Mouse (Mus musculus): ENCODE data around the gene Dcp1a. TPM values are rescaled to one million over a fixed set of nuclear protein-coding genes. Genes with fewer than 3 reads are reported as not detected.
"Not testable (repeated sequence)": the region's sequence is repeated elsewhere in the genome, so short reads cannot be mapped to it uniquely, and the experiment has no call there.

Dcp1a gene
- polyA plus RNA-seq, 1 experiment from 2014 or later: 31.8 TPM

DNA sequence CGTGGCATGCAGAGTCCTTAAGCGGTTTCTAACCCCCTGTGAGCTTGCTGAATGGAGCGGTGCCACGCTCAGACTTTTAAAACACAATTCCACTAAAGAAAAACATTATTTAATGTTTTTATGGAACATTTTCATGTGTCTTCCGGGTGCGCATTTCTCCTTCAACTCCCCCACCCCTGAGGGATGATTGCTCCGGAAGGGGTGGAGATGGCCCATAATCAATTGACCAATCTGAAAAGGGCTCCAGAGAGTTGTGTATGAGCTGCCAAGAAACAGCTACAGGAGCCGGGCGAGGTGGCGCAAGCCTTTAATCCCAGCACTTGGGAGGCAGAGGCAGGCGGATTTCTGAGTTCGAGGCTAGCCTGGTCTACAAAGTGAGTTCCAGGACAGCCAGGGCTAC lies 50.1 kb downstream of the Dcp1a start:
- no peak overlapping the region for H3K4me3 ChIP-seq
- no peaks in the 10 kb centered on the region for H3K9me3 ChIP-seq (replicated peaks)
- no peaks in the 10 kb centered on the region for H3K27me3 ChIP-seq (ENCODE audit: low read depth, poor library complexity, severe bottlenecking)
- H3K27ac ChIP-seq (replicated peaks): no peak overlapping the region
- no peak for DNase-seq (ENCODE audit: low spot score)
- 94% methylated on average over 12 of the region's 12 CpGs for WGBS
- H3K36me3 ChIP-seq: peaks cover 48% of the 10 kb centered on the region
- H3K4me1 ChIP-seq: no peaks in the 10 kb centered on the region

DNA sequence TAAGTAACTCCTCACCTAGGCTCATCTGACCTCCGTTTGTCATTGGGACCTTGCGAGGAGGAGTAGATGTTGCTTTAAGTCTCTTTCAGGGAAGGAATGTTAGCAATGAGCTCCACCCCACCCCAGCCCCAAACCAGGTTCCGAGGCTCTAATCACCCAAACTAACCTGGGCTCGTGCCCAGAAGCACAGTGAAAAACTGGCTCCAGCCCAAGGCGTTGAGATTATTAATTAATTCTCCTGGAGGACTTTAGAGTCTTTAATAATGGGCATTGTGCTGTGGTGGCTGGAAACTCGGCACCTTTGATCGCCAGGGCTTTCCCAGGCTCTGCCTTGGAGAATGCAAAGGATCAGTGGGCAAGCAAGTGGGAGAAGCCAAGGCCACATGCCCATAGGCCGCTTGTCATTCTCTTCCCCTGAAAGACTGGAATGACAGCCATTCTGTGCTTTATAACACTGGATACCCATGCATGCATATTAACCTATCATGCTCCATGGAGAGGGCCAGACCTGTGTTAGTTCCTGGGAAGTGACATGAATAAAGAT lies 51.5 kb downstream of the Dcp1a start:
- Histone ChIP-seq H3K4me1 (no peaks in the 10 kb centered on the region), H3K27ac (replicated peaks) (no peak overlapping the region), H3K27me3 (ENCODE audit: low read depth, poor library complexity, severe bottlenecking) (no peaks in the 10 kb centered on the region), H3K36me3 (peaks cover 34% of the 10 kb centered on the region), H3K9me3 (replicated peaks) (no peaks in the 10 kb centered on the region), H3K4me3 (no peak overlapping the region)
- 73% methylated on average over 8 of the region's 8 CpGs for WGBS
- no peak for DNase-seq (ENCODE audit: low spot score)

DNA sequence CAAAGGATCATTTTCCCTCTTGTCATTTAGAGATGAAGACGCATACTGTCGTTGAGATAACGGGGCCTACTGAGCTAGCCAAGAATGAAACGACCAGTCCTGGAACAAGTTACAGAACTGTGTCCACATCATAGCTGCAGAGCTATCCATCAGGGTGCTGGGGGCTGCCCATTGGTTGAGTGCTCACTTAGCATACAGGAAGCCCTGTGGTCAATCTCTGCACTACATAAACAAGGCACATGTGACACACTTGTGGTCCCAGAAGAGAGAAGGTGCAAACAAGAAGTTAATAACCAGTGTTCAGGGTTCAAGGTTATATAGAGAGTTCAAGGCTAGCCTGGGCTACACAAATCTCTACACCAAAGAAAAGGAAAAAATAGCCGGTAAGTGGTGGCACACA lies 52.1 kb downstream of the Dcp1a start:
- Histone ChIP-seq H3K36me3 (peaks cover 28% of the 10 kb centered on the region), H3K4me3 (no peak overlapping the region), H3K9me3 (replicated peaks) (no peaks in the 10 kb centered on the region), H3K27me3 (ENCODE audit: low read depth, poor library complexity, severe bottlenecking) (no peaks in the 10 kb centered on the region), H3K4me1 (no peaks in the 10 kb centered on the region), H3K27ac (replicated peaks) (no peak overlapping the region)
- WGBS: 92% methylated on average over 5 of the region's 5 CpGs
- DNase-seq (ENCODE audit: low spot score): no peak

DNA sequence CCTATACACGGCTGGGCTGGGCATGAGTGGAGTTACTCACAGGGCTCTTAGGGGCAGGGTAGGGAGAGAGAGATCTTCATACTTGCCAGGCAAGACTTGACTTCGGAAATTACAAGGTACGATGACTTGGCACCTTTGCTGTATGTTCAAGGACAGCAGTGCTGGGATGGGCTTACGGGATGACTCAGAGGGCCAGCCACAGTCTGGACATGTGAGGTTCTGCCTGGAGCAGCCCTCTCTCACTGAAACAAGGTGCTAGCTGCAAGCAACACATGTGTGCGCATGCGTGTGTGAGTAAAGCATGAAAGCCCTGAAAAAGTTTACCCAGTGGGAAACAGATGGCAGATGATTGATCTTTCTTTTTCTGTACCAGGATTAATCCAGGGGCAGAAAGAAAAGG lies 52.6 kb downstream of the Dcp1a start:
- Histone ChIP-seq H3K36me3 (peaks cover 23% of the 10 kb centered on the region), H3K27ac (replicated peaks) (no peak overlapping the region), H3K27me3 (ENCODE audit: low read depth, poor library complexity, severe bottlenecking) (no peaks in the 10 kb centered on the region), H3K9me3 (replicated peaks) (no peaks in the 10 kb centered on the region), H3K4me3 (no peak overlapping the region), H3K4me1 (no peaks in the 10 kb centered on the region)
- no peak for DNase-seq (ENCODE audit: low spot score)
- WGBS: 91% methylated on average over 6 of the region's 6 CpGs

DNA sequence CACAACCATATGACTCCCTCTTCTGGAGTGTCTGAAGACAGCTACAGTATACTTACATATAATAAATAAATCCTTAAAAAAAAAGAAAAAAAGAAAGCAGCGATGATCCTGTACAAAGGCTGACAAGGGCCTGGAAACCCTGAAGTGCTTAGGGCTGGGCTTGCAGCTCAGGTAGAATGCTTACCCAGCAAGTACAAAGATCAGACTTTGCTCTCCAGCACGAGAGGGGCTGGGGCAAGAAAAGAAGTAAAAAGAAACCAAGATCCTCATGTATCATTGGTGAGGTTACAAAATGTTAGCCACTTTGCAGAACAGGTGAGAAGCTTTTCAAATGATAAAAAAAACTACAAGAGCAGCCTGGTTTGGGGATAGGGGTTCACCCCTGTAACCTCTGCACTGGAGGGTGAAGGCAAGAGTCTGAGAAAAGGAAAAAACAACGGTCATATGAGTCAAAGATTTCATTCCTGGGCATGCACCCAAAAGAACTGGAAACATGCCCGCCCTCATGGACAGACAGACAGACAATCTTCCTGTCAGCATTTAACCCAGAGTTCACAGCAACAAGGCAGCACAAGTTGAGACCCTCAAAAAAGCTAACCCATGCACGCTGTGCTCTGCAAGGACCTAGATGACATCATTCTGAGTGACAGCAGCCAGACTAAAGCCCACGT lies 54.6 kb downstream of the Dcp1a start:
- 87% methylated on average over 6 of the region's 6 CpGs for WGBS
- Histone ChIP-seq H3K9me3 (replicated peaks) (no peaks in the 10 kb centered on the region), H3K4me1 (0 out of 2 replicates have a peak, but pooled peaks cover 4% of the 10 kb centered on the region), H3K27me3 (ENCODE audit: low read depth, poor library complexity, severe bottlenecking) (no peaks in the 10 kb centered on the region), H3K27ac (replicated peaks) (no peak overlapping the region), H3K36me3 (peaks cover 5% of the 10 kb centered on the region; the same call in 1 of the 2 replicates), H3K4me3 (no peak overlapping the region)
- no peak for DNase-seq (ENCODE audit: low spot score)

DNA sequence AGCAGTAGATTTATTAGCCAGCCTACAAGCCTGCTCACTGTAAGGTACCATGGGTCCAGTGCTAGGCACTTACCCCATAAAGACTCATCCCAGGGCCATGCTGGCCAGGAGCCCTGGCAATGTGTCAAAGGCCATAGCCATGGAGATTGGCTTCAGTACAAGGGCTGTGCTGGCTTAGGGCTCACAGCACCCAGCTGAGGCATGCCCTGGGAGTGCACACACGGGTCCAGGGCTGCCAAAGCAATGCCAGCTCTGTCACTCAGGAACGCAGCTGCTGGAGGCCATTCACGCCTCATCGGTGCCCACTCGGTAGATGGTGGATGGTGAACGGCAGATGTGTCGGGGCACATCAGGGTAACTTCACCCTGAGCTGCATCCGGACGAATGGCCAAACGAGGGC lies 62.2 kb downstream of the Dcp1a start:
- Histone ChIP-seq H3K27me3 (ENCODE audit: low read depth, poor library complexity, severe bottlenecking) (no peaks in the 10 kb centered on the region), H3K36me3 (no peaks in the 10 kb centered on the region), H3K27ac (replicated peaks) (no peak overlapping the region), H3K4me3 (no peak overlapping the region), H3K9me3 (replicated peaks) (no peaks in the 10 kb centered on the region), H3K4me1 (0 out of 2 replicates have a peak, but pooled peaks cover 4% of the 10 kb centered on the region)
- WGBS: 84% methylated on average over 10 of the region's 10 CpGs
- DNase-seq (ENCODE audit: low spot score): no peak

DNA sequence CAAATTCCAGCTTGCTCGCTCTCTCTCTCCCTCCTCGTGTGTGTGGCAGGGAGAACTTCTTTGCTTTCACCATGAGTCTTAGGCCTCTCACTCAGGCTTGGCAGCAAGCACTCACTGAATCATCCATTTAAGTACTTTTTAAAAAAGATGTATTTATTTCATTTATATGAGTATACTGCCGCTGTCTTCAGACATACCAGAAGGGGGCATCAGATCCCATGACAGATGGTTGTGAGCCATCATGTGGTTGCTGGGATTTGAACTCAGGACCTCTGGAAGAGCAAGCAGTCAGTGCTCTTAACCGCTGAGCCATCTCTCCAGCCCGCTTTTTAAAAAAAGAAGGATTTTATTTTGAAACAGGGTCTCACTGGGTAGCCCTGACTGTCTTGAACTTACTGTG lies 64.0 kb downstream of the Dcp1a start:
- H3K36me3 ChIP-seq; H3K9me3 ChIP-seq (replicated peaks); H3K4me3 ChIP-seq; H3K27ac ChIP-seq (replicated peaks); DNase-seq (ENCODE audit: low spot score); H3K27me3 ChIP-seq (ENCODE audit: low read depth, poor library complexity, severe bottlenecking): not testable (repeated sequence)
- WGBS: 90% methylated on average over 5 of the region's 5 CpGs
- peaks cover 10% of the 10 kb centered on the region for H3K4me1 ChIP-seq

DNA sequence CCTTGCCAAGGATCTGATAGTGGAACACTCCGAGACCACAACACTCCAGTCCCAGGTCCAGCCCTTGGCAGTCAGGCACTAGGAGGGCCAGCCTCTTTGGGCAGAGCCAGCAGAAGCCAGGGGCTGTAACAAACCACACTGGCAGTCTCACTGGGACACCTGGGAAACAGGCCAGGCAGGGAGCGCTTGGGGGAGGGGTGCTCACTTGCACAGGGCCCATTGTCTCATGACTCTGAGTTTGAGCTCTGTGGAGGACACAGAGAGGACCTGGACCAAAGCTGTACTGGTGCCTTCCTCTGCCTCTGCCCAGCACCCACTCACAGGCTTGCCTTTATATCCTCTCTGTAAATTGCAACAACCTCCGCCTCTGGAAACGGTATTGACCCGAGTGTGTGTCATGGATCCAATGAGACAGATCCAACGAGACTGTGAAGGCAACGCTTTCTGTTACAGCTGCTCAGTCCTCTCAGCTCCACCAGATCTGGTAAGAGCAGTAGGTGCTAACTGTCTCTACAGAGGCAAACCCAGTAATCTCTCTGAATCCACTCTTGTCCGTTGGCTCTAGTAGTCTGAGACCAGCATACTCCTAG lies 68.9 kb downstream of the Dcp1a start, which contains the start of gene Tkt:
Gene Tkt (plus strand): TSS at position 229 of the 590 bp plus-strand sequence.
- H3K36me3 ChIP-seq: peaks cover 15% of the 10 kb centered on the region
- H3K27ac ChIP-seq (replicated peaks): peak within 1 kb of the TSS; percentile 97
- H3K4me3 ChIP-seq: peak within 1 kb of the TSS; percentile 81
- H3K9me3 ChIP-seq (replicated peaks): no peaks in the 10 kb centered on the region
- H3K4me1 ChIP-seq: peaks cover 41% of the 10 kb centered on the region
- 23% methylated on average over 8 of the region's 8 CpGs for WGBS
- DNase-seq (ENCODE audit: low spot score): no peak
- no peaks in the 10 kb centered on the region for H3K27me3 ChIP-seq (ENCODE audit: low read depth, poor library complexity, severe bottlenecking)

DNA sequence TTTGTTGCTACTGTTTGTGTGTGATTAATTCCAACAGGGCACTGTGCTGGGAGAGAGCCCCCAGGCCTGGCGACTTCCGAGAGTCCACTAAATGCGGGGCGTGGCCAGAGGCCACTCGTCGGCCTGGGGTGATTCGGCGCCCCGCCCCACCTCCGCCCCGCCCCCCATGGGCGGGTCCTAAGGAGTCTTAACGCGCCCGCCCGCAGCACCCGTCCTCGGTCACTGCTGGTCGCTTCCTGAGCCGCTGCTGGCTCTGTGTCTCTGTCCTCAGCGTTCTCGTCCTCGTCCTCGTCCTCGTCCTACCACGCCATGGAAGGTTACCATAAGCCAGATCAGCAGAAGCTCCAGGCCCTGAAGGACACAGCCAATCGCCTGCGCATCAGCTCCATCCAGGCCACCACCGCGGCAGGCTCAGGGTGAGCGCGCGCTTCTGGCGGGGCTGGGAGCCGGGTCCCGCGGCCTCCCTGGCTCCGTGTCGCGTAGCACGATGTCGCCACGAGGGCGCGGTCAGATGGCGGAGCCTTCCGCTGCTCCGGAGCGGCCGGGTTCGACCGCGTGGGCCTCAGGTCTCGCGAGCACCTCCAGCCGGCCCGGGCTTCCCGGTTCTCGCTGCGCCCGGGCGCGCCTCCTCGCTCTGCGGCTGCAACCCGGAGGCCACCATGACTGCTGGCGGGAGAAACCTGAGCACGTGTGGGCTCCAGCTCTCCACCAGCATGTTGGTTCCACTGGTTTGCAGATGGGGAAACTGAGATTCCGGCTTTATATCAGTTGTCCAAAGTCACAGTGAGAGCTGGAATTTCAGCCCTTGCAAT lies 69.8 kb downstream of the Dcp1a start:
- Histone ChIP-seq H3K36me3 (peaks cover 24% of the 10 kb centered on the region), H3K4me3 (peak overlapping the region; percentile 81), H3K27me3 (ENCODE audit: low read depth, poor library complexity, severe bottlenecking) (no peaks in the 10 kb centered on the region), H3K9me3 (replicated peaks) (no peaks in the 10 kb centered on the region), H3K4me1 (peaks cover 41% of the 10 kb centered on the region), H3K27ac (replicated peaks) (peak overlapping the region; percentile 97)
- peak; percentile 95 for DNase-seq (ENCODE audit: low spot score)
- under 1% methylated on average over 69 of the region's 69 CpGs for WGBS

DNA sequence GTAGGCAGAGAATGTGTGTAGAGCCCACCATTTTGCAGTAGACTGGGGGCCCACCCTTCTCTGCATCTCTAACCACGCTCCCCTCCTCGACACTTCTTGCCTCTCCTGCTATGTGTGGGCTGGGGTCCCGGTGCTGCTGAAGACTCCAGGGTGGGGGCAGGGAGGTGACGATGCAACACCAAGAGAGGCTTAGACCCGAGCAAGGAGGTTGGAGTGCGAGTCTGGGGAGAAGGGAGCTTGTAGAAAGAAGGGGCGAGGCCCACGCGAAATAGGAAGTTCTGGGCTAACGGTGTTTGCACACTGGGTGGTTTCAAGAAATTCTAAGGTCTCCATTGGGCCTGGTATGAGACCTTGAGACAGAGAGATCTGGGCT lies 70.4 kb downstream of the Dcp1a start:
- WGBS: 1% methylated on average over 10 of the region's 10 CpGs
- H3K4me3 ChIP-seq: peak overlapping the region; percentile 81
- peak; percentile 45 for DNase-seq (ENCODE audit: low spot score)

DNA sequence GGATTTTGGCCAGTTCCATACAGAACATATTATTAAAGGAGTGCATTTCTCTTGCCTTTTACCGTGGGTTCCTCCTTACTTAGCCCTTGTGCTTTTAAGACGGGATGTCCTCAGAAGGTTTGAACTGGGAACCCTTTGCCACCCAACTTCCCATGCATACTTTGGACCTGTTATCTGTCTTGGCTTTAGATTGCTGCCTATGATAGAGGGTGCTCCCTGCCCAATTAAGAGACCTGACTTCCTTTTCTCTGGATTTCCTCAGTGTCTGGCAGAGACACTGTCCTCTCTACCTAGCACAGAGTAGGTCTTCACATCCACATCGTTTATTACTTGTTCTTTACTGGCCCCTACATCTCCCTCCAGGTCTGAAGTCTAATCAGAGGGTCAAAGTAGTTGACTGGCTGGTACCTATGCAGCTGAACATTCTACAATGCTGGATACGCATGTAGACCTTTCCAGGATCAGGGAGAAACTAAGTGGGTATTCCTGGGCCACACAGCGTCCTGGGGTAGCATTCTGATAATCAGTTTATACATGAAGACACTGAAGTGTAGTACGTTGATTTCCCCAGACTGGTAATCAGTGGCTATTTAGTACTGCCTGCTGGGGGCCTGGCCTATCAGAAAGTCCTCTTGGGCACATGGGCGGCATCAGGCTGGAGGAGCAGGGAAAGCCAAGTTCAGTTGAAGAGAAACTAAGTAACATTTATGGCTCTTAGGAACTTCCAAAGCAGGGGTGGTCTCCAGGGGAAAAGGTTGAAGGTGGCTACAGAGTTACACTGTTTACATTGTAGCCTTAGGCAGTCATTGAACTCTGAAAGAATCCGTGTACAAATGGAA lies 71.1 kb downstream of the Dcp1a start:
- H3K36me3 ChIP-seq: peaks cover 37% of the 10 kb centered on the region
- H3K27ac ChIP-seq (replicated peaks): peak overlapping the region; percentile 97
- H3K4me1 ChIP-seq: peaks cover 41% of the 10 kb centered on the region
- no peak for DNase-seq (ENCODE audit: low spot score)
- H3K4me3 ChIP-seq: peak overlapping the region; percentile 81
- H3K9me3 ChIP-seq (replicated peaks): no peaks in the 10 kb centered on the region
- H3K27me3 ChIP-seq (ENCODE audit: low read depth, poor library complexity, severe bottlenecking): no peaks in the 10 kb centered on the region
- 51% methylated on average over 8 of the region's 8 CpGs for WGBS

More for the DNA sequence above, 70.4 kb downstream of the Dcp1a start:
- peaks cover 41% of the 10 kb centered on the region for H3K4me1 ChIP-seq
- peak overlapping the region; percentile 97 for H3K27ac ChIP-seq (replicated peaks)
- H3K9me3 ChIP-seq (replicated peaks): no peaks in the 10 kb centered on the region
- H3K36me3 ChIP-seq: peaks cover 30% of the 10 kb centered on the region
- no peaks in the 10 kb centered on the region for H3K27me3 ChIP-seq (ENCODE audit: low read depth, poor library complexity, severe bottlenecking)

DNA sequence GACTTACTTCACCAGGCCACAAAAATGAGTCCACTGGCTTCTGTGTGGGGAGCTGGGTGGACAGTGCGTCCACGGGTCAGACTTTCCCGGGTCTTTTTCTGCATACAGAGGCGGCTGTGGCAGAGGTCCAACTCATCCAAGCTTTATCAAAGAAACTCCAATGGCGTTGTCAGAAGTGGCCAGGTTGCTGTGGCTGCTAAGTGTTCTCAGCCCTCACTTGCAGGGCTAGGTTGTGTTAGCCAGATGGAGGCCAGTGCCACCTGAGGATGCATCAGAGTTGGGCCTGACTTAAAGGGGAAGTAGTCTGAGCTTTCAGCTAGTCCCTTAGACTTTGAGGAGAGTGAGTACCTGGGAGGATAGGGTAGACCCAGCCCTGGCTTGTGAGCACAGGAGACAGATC lies 72.2 kb downstream of the Dcp1a start:
- no peaks in the 10 kb centered on the region for H3K9me3 ChIP-seq (replicated peaks)
- peaks cover 41% of the 10 kb centered on the region for H3K4me1 ChIP-seq
- peaks cover 48% of the 10 kb centered on the region for H3K36me3 ChIP-seq
- H3K27ac ChIP-seq (replicated peaks): no peak overlapping the region
- WGBS: 82% methylated on average over 5 of the region's 5 CpGs
- peak overlapping the region; percentile 81 for H3K4me3 ChIP-seq
- no peak for DNase-seq (ENCODE audit: low spot score)
- H3K27me3 ChIP-seq (ENCODE audit: low read depth, poor library complexity, severe bottlenecking): no peaks in the 10 kb centered on the region
